Mouse (Mus musculus): ENCODE results near the gene Ppp1cc.
"Not testable (repeated sequence)": the region's sequence is repeated elsewhere in the genome, so short reads cannot be mapped to it uniquely, and the experiment has no call there.

The Ppp1cc gene

DNA sequence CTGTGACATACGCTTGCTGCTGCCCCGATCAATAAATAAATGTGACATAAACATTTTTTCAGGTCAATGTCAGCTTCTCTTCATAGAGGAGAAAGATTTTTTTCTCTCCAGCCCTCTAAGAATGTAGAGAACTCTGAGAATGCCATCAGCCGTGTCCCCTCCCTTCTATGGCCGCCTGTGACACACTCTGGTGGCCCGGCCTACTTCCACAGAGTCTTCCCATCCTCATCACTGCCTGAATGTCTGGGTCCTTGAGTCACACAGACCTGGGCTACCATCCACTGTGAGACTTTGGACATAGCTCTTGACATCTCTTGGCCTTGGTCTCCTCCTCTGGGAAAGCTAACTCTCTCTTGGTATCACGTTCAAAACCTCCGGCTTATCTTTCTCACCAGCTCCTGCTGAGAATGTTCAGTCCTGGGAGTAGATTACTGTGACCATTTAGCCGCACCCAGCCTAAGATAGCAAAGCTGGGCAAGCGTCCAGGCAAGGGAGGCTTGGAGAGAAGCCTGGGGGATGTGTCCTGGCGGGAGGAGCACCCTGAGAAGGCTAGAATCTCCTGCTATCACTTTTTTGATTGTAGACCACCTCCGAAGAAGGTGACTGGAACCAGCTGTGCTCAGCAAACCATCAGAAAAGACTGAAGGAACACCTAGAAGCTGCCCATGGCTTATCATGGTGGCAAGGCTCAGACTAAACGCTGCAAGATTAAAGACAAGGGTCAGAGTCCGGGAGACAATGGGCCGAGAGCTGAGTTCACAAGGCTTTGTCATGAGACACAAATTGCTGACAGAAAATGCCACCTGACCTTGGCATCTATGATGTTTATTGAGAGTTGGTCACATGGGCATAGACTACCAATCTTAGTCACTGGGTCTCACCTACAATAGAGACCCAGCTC lies 21.3 kb upstream of the Ppp1cc start:
- no peak for DNase-seq (ENCODE audit: low read depth in 2 of 2, low spot score in 2 of 2)

GRCm38 (mm10) chr5:122138856-122139255 lies 19.2 kb upstream of the Ppp1cc start:
- DNase-seq (ENCODE audit: low read depth in 2 of 2, low spot score in 2 of 2): no peak

GRCm38 (mm10) chr5:122139771-122140170 lies 18.3 kb upstream of the Ppp1cc start:
- DNase-seq (ENCODE audit: low read depth in 2 of 2, low spot score in 2 of 2): not testable (repeated sequence)

DNA sequence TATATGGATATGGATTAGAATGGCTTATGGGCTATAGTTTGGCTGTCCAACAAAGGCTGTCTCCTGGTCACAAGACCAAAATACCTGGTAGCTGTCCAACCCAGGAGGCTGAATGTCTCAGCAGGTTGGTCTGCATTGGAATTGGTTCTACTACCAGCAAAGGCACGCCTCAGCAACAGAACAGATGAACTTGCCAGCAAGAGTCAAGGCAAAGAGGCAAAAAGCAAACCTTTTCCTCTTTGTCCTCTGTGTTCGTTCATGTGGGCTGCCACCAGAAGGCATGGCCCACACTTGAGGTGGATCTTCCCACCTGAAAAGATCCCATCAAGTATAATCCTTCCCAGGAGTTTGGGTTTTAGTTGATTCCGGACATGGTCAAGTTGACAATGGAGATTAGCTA lies 17.4 kb upstream of the Ppp1cc start, which contains the start of gene Ccdc63:
Gene Ccdc63, minus strand, starts transcription at position 101 of the 400 bp plus-strand sequence.
- DNase-seq (ENCODE audit: low read depth in 2 of 2, low spot score in 2 of 2): no peak

- DNase-seq (ENCODE audit: low read depth in 2 of 2, low spot score in 2 of 2): peak; percentile 63 to 72
These were observed 15.7 kb upstream of the Ppp1cc start for GRCm38 (mm10) chr5:122142230-122142992.

DNA sequence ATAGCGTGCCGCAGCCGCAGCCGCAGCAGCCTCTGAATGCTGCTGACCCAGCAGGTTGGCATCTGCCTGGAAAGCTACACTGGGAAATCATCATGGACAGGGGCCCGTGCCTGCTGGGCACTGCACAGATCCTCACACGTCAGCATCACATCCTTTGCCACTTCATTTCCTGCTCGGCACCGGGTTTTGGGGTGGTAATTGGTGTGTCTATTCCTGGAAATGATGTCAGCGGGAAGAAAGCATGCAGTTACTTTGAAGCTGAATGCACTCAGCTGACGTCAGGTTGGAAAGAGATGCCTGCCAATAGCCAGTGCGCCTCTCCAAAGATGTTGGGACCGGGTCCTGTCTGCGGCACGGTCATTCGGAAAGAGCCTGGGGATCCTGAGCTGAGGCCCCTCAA lies 14.5 kb upstream of the Ppp1cc start:
- no peak for DNase-seq (ENCODE audit: low read depth in 2 of 2, low spot score in 2 of 2)

DNA sequence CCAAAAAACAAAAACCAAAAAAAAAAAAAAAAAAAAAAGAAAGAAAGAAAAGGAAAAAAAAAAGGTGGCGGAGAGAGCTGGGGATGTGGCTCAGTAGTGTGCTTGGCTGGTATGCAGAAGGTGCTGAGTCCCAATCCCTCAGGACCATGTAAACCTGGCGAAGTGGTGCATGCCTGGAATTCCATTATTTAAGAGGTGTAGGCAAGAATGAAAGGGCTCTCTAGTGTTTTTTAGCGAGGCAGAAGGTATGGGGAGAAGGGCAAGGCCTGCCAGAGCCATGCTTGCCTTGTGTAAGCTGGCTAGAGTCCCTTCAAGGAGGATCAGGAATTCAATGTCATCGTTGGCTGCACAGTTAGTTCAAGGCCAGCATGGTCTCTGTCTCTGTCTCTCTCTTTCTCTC lies 13.3 kb upstream of the Ppp1cc start:
- DNase-seq (ENCODE audit: low read depth in 2 of 2, low spot score in 2 of 2): no peak

GRCm38 (mm10) chr5:122145381-122146055 lies 12.6 kb upstream of the Ppp1cc start:
- peak; percentile 72 to 85 for DNase-seq (ENCODE audit: low read depth in 2 of 2, low spot score in 2 of 2)

DNA sequence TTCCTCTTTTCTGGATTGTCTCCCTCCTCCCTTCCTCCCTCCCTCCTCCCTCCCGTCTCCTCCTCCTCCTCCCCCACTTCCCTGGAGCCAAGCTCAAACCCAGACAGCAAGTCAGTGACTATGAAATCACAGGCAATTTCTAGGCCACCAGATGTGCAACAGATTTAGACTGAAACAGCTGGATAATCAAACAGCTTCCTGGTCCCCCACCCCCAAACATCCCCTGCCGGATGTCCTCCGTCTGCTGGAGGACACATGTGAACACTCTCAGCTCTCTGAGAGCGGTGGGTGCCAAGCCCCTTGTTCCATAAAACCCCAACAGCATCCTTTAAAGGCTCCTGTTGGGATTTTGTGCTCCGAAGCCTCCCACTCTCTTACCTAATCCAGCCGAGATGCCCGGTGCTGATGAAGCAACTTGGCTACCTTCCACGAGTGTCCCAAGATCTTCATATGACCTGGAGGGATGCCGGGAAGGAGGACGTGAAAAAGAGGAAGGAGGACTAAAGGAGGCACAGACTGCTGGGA lies 12.0 kb upstream of the Ppp1cc start:
- DNase-seq (ENCODE audit: low read depth in 2 of 2, low spot score in 2 of 2): no peak

- no peak for DNase-seq (ENCODE audit: low read depth in 2 of 2, low spot score in 2 of 2)
These were observed 11.5 kb upstream of the Ppp1cc start for GRCm38 (mm10) chr5:122146609-122147008.

GRCm38 (mm10) chr5:122148107-122148506 lies 10.0 kb upstream of the Ppp1cc start:
- DNase-seq (ENCODE audit: low read depth in 2 of 2, low spot score in 2 of 2): no peak

GRCm38 (mm10) chr5:122149259-122149658 lies 8.8 kb upstream of the Ppp1cc start:
- DNase-seq (ENCODE audit: low read depth in 2 of 2, low spot score in 2 of 2): no peak

- not testable (repeated sequence) for DNase-seq (ENCODE audit: low read depth in 2 of 2, low spot score in 2 of 2)
These were observed 5.6 kb upstream of the Ppp1cc start for GRCm38 (mm10) chr5:122152508-122152907.

DNA sequence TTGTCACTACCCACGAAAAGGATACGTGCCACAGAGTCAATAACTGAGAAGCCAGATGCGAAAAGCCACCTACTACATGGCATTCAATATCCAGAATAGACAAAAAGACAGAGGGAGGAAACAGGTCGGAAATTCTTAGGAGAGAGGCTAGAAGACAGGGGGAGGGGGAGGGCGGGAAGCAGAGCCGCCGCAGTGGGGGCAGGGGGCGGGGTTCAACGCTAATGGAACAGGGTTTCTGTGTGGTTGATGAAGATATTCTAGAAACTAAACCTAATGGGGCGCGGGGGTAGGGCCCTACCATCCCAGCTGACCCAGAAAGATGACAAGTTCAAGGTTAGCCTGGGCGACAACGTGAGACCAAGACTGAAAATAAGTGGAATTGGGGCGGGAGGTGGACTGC lies 4.1 kb upstream of the Ppp1cc start:
- no peak for DNase-seq (ENCODE audit: low read depth in 2 of 2, low spot score in 2 of 2)

DNA sequence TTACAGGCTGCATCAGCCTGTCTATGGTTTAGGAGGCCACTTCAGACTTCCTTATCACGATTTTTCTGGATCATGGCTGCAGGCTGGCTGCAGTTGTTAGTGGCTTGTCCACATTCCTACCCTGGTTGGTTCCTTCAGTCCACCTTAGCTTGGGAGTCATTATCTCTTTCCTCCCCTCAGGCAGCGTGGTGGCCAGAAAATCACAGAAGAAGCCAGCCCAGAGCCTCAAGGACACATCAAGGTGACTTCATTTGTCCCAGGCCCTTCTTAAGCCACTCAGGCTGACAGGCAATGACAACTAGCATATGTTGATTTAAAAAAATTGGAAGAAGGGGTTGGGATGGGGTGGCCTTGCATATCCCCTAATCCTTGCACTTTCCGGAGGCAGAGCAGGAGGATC lies 3.3 kb upstream of the Ppp1cc start:
- no peak for DNase-seq (ENCODE audit: low read depth in 2 of 2, low spot score in 2 of 2)

DNA sequence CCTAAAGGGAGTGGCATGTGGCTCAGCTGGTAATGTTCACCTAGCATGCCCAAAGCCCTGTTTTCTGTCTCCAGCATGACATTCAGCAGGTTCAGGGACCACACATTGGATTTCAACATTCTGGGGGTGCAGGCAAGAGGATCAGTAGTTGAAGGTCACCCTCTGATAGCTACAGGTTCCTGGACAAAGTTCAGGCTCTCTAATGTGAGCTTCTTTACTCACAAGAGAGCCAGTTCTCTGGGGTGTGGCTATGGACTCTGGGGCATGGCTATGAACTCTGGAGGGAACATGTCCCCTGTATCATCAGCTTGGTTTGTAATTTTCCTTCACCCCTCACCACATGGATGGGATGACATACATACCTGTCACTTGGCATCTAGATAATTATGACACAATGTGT lies 2.5 kb upstream of the Ppp1cc start:
- DNase-seq (ENCODE audit: low read depth in 2 of 2, low spot score in 2 of 2): no peak

GRCm38 (mm10) chr5:122156486-122156885 lies 1.6 kb upstream of the Ppp1cc start:
- DNase-seq (ENCODE audit: low read depth in 2 of 2, low spot score in 2 of 2): no peak

- DNase-seq (ENCODE audit: low read depth in 2 of 2, low spot score in 2 of 2): no peak
These were observed 758 bp downstream of the Ppp1cc start for GRCm38 (mm10) chr5:122158557-122159515.

GRCm38 (mm10) chr5:122163194-122163593 lies 5.1 kb downstream of the Ppp1cc start:
- peak; percentile 57 to 66 for DNase-seq (ENCODE audit: low read depth in 2 of 2, low spot score in 2 of 2)

DNA sequence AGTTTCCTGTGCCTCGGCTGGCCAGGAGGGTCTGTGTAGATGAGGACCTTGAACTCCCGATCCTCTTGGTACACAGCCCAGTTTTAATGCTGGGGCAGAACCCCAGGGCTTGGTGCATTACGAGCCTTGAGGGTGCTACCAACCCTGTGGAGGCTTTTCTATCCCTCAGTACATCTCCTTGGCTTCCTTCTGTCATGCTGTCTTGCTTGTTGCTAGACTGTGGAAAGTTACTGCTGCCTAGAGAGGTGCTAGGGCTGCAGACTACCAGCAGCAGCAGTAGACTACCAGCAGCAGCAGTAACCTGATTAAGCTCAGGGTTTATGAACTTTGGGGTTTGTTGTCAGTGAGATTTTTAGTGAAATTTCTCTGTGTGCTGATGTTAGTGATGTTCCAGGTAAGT lies 5.9 kb downstream of the Ppp1cc start:
- no peak for DNase-seq (ENCODE audit: low read depth in 2 of 2, low spot score in 2 of 2)

All from CD8-positive naive resting alpha-beta T cell, adult 2 months (primary cell).